ENCODE assay signal across 19 mouse cellular contexts in genomic region chr3:60167633-60168032, GRCm38 (mm10).
DNase-seq lines count a peak whose midpoint lies in the region; ATAC-seq and TF ChIP-seq lines count a peak whose summit lies in the region.
"Had no signal": no experiment of that assay in that cellular context is flagged by ENCODE, and none has a peak within 500 bp of the region (broad histone marks: within the 10 kb centered on the region; RNA-seq: fewer than 3 reads in every experiment).

No protein-coding gene starts in this region.

- peak; percentile 8 for DNase-seq in adrenal gland, adult 2 months
- DNase-seq in adrenal gland, postnatal 25 days: no peak
- DNase-seq in heart, adult 18-20 months: peak; percentile 10 to 14
- peak; percentile 2 for DNase-seq in lung, postnatal 25 days (ENCODE audit: low spot score)
- no peak for DNase-seq in lung, postnatal 4 days
- no peak for DNase-seq in liver, postnatal 0 days
- no peak for DNase-seq in neural tube, embryonic 10.5 days (ENCODE audit: extremely low spot score, low spot score)
- DNase-seq: cerebellum, postnatal 14 days; embryo, embryonic 11 days; kidney, adult 9 months; layer of hippocampus, postnatal 36 days; right cerebral cortex, postnatal 4 days had no signal

- H3K27me3 ChIP-seq in heart, embryonic 12.5 days (replicated peaks): no peaks in the 10 kb centered on the region
- H3K27me3 ChIP-seq in liver, postnatal 0 days (ENCODE audit: insufficient read depth, low read length): no peaks in the 10 kb centered on the region
- H3K27me3 ChIP-seq: embryonic facial prominence, embryonic 15.5 days; limb, embryonic 15.5 days had no signal

- 73% methylated on average over 3 of the region's 3 CpGs for WGBS in heart, embryonic 12.5 days
- WGBS in liver, postnatal 0 days (ENCODE audit: insufficient replicate concordance): 51% methylated on average over 3 of the region's 3 CpGs

- no peak overlapping the region for H3K4me3 ChIP-seq in heart, embryonic 12.5 days
- no peak overlapping the region for H3K4me3 ChIP-seq in liver, postnatal 0 days (ENCODE audit: low read depth, low read length)
- H3K4me3 ChIP-seq: embryonic facial prominence, embryonic 15.5 days; forebrain, embryonic 10.5 days; limb, embryonic 15.5 days had no signal

- no peak overlapping the region for H3K27ac ChIP-seq in heart, embryonic 12.5 days (ENCODE audit: poor library complexity, severe bottlenecking)
- peak overlapping the region; percentile 82 for H3K27ac ChIP-seq in liver, postnatal 0 days (ENCODE audit: low read depth)
- H3K27ac ChIP-seq: embryonic facial prominence, embryonic 15.5 days; forebrain, embryonic 10.5 days; hindbrain, postnatal 0 days; limb, embryonic 15.5 days; macrophage had no signal

- H3K36me3 ChIP-seq in heart, embryonic 12.5 days: no peaks in the 10 kb centered on the region
- H3K36me3 ChIP-seq in liver, postnatal 0 days (replicated peaks; ENCODE audit: insufficient read depth, low read length): no peaks in the 10 kb centered on the region
- H3K36me3 ChIP-seq: embryonic facial prominence, embryonic 15.5 days; forebrain, embryonic 10.5 days; limb, embryonic 15.5 days had no signal

- no peaks in the 10 kb centered on the region for H3K9me3 ChIP-seq in heart, embryonic 12.5 days (replicated peaks)
- H3K9me3 ChIP-seq in liver, postnatal 0 days (ENCODE audit: low read length): no peaks in the 10 kb centered on the region
- H3K9me3 ChIP-seq: embryonic facial prominence, embryonic 15.5 days; forebrain, embryonic 10.5 days; limb, embryonic 15.5 days had no signal

- peak; percentile 85 for TF ChIP-seq EP300 in liver, postnatal 0 days (IDR thresholded peaks at IDR 0.05; ENCODE audit: low read depth)

- no peak for TF ChIP-seq CTCF in liver, postnatal 0 days (IDR thresholded peaks at IDR 0.05; ENCODE audit: low read depth)

- H3K9ac ChIP-seq in heart, embryonic 12.5 days: no peak overlapping the region
- H3K9ac ChIP-seq in liver, postnatal 0 days (replicated peaks): no peak overlapping the region
- H3K9ac ChIP-seq: embryonic facial prominence, embryonic 15.5 days; limb, embryonic 15.5 days had no signal

- peaks cover 5% of the 10 kb centered on the region for H3K4me1 ChIP-seq in heart, embryonic 12.5 days (replicated peaks)
- H3K4me1 ChIP-seq in liver, postnatal 0 days (ENCODE audit: insufficient read depth): no peaks in the 10 kb centered on the region; the same call in 1 of the 2 replicates
- H3K4me1 ChIP-seq: embryonic facial prominence, embryonic 15.5 days; limb, embryonic 15.5 days had no signal

- ATAC-seq in heart, embryonic 12.5 days (ENCODE audit: insufficient number of reproducible peaks, low FRiP score): no peak
- peak; percentile 85 for ATAC-seq in liver, postnatal 0 days
- ATAC-seq: hindbrain, postnatal 0 days had no signal

- no peak overlapping the region for H3K4me2 ChIP-seq in heart, embryonic 12.5 days
- H3K4me2 ChIP-seq in liver, postnatal 0 days (ENCODE audit: low read depth, low read length): no peak overlapping the region
- H3K4me2 ChIP-seq: embryonic facial prominence, embryonic 15.5 days; limb, embryonic 15.5 days; midbrain, embryonic 11.5 days had no signal

Comparison
In these comparisons a context has a peak if more than half of its experiments do, and no peak if none do; other contexts are left out.
1. DNase-seq: peak in adrenal gland, adult 2 months (single experiment), heart, adult 18-20 months (2 of 2) and lung, postnatal 25 days (single experiment); none in adrenal gland, postnatal 25 days (single experiment), lung, postnatal 4 days (0 of 2), liver, postnatal 0 days (single experiment) and neural tube, embryonic 10.5 days (single experiment).